In genomic region chr5:86961587-86962358, GRCm38 (mm10) we compare ENCODE assay signal across 33 mouse cellular contexts. TPM values are rescaled to one million over a fixed set of nuclear protein-coding genes. Genes with fewer than 3 reads are reported as not detected.
DNase-seq lines count a peak whose midpoint lies in the region; ATAC-seq and TF ChIP-seq lines count a peak whose summit lies in the region.
"Had no signal": no experiment of that assay in that cellular context is flagged by ENCODE, and none has a peak within 500 bp of the region (broad histone marks: within the 10 kb centered on the region; RNA-seq: fewer than 3 reads in every experiment).

No protein-coding gene starts in this region.

- no peaks in the 10 kb centered on the region for H3K4me1 ChIP-seq in kidney, embryonic 16.5 days (ENCODE audit: insufficient read depth, low read length)
- peaks cover 9% of the 10 kb centered on the region for H3K4me1 ChIP-seq in small intestine, adult 2 months (ENCODE audit: control insufficient read depth, insufficient read depth, insufficient read length, low read length)
- no peaks in the 10 kb centered on the region for H3K4me1 ChIP-seq in hindbrain, embryonic 14.5 days (replicated peaks; ENCODE audit: control insufficient read depth, insufficient read depth, low read length)
- H3K4me1 ChIP-seq: embryonic facial prominence, embryonic 13.5 days; heart, embryonic 10.5 days; limb, embryonic 12.5 days; liver, embryonic 13.5 days; midbrain, embryonic 12.5 days; neural tube, embryonic 15.5 days had no signal

- H3K36me3 ChIP-seq in kidney, embryonic 16.5 days (ENCODE audit: insufficient read depth, low read length), result no peaks in the 10 kb centered on the region
- no peaks in the 10 kb centered on the region for H3K36me3 ChIP-seq in small intestine, adult 2 months (ENCODE audit: control insufficient read depth, insufficient read depth, low read length)
- H3K36me3 ChIP-seq in hindbrain, embryonic 14.5 days (replicated peaks; ENCODE audit: control insufficient read depth, insufficient read depth), result no peaks in the 10 kb centered on the region
- H3K36me3 ChIP-seq: embryonic facial prominence, embryonic 13.5 days; heart, embryonic 10.5 days; limb, embryonic 12.5 days; liver, embryonic 13.5 days; midbrain, embryonic 12.5 days; neural tube, embryonic 15.5 days had no signal

- DNase-seq in adrenal gland, postnatal 10 days, result peak; percentile 25
- no peak for DNase-seq in adrenal gland, adult 18-20 months (ENCODE audit: low spot score in 2 of 2)
- DNase-seq in kidney, postnatal 25 days, result no peak
- DNase-seq in fat pad, adult 2 months (ENCODE audit: extremely low read depth, low read depth, low spot score), result peak; percentile 52
- DNase-seq in hindbrain, embryonic 14.5 days (ENCODE audit: low spot score), result no peak
- DNase-seq in left cerebral cortex, adult 11 months (ENCODE audit: low spot score), result no peak
- DNase-seq: cerebellum, adult 2 months; cerebellum, postnatal 25 days; embryo, embryonic 11 days; gastrocnemius, adult 2 months; layer of hippocampus, postnatal 36 days; liver, embryonic 13.5 days; lung, adult 2 months; thymus, postnatal 14 days had no signal

- WGBS in kidney, embryonic 16.5 days, result 65% methylated on average over 3 of the region's 3 CpGs
- WGBS in small intestine, adult 2 months, result 11% methylated on average over 3 of the region's 3 CpGs
- WGBS in hindbrain, embryonic 14.5 days, result 93% methylated on average over 3 of the region's 3 CpGs

- no peak for TF ChIP-seq CTCF in small intestine, adult 2 months (IDR thresholded peaks at IDR 0.05; ENCODE audit: extremely low read depth, insufficient read length, insufficient replicate concordance, low read depth, low read length)

- TF ChIP-seq POLR2A in small intestine, adult 2 months (IDR thresholded peaks at IDR 0.05; ENCODE audit: low read depth, low read length), result no peak

- H3K9ac ChIP-seq in kidney, embryonic 16.5 days (replicated peaks; ENCODE audit: low read length), result no peak overlapping the region
- H3K9ac ChIP-seq in hindbrain, embryonic 14.5 days, result no peak overlapping the region
- H3K9ac ChIP-seq: embryonic facial prominence, embryonic 13.5 days; limb, embryonic 12.5 days; liver, embryonic 13.5 days; midbrain, embryonic 12.5 days; neural tube, embryonic 15.5 days had no signal

- H3K27me3 ChIP-seq in kidney, embryonic 16.5 days (ENCODE audit: insufficient read depth, low read length), result no peaks in the 10 kb centered on the region
- no peaks in the 10 kb centered on the region for H3K27me3 ChIP-seq in small intestine, adult 2 months (ENCODE audit: control insufficient read depth, insufficient read depth, low read length)
- no peaks in the 10 kb centered on the region for H3K27me3 ChIP-seq in hindbrain, embryonic 14.5 days (ENCODE audit: control insufficient read depth, insufficient read depth, low read length)
- H3K27me3 ChIP-seq: embryonic facial prominence, embryonic 13.5 days; limb, embryonic 12.5 days; liver, embryonic 13.5 days; midbrain, embryonic 12.5 days; neural tube, embryonic 15.5 days had no signal

- no peaks in the 10 kb centered on the region for H3K9me3 ChIP-seq in kidney, embryonic 16.5 days (ENCODE audit: low read length)
- no peaks in the 10 kb centered on the region for H3K9me3 ChIP-seq in hindbrain, embryonic 14.5 days (ENCODE audit: control insufficient read depth, low read length)
- H3K9me3 ChIP-seq: embryonic facial prominence, embryonic 13.5 days; heart, embryonic 10.5 days; limb, embryonic 12.5 days; liver, embryonic 13.5 days; midbrain, embryonic 12.5 days; neural tube, embryonic 15.5 days had no signal

- ATAC-seq in kidney, embryonic 16.5 days (ENCODE audit: low FRiP score, low TSS enrichment), result peak; percentile 51; the same call in 1 of the 2 replicates
- ATAC-seq in hindbrain, embryonic 14.5 days (ENCODE audit: low FRiP score), result no peak; the same call in 1 of the 2 replicates
- ATAC-seq: forebrain, embryonic 14.5 days; hindbrain, postnatal 0 days had no signal

- no peak overlapping the region for H3K4me3 ChIP-seq in kidney, embryonic 16.5 days (ENCODE audit: low read length)
- H3K4me3 ChIP-seq in small intestine, adult 2 months (ENCODE audit: low read depth, low read length), result no peak overlapping the region
- H3K4me3 ChIP-seq in hindbrain, embryonic 14.5 days (replicated peaks; ENCODE audit: low read length), result no peak overlapping the region
- H3K4me3 ChIP-seq: embryonic facial prominence, embryonic 13.5 days; erythroblast, embryonic 14.5 days; gastrocnemius, adult 2 months; heart, embryonic 10.5 days; limb, embryonic 12.5 days; liver, embryonic 13.5 days; midbrain, embryonic 12.5 days; neural tube, embryonic 15.5 days had no signal

- H3K27ac ChIP-seq in kidney, embryonic 16.5 days (ENCODE audit: low read length), result no peak overlapping the region
- peak overlapping the region; percentile 39; the same call in 1 of the 2 replicates for H3K27ac ChIP-seq in small intestine, adult 2 months (ENCODE audit: insufficient read depth, low read depth, low read length)
- no peak overlapping the region for H3K27ac ChIP-seq in hindbrain, embryonic 14.5 days
- H3K27ac ChIP-seq: embryonic facial prominence, embryonic 13.5 days; gastrocnemius, adult 2 months; heart, embryonic 10.5 days; hindbrain, postnatal 0 days; limb, embryonic 12.5 days; liver, embryonic 13.5 days; midbrain, embryonic 12.5 days; neural tube, embryonic 15.5 days had no signal

- H3K4me2 ChIP-seq in kidney, embryonic 16.5 days (replicated peaks; ENCODE audit: low read depth, low read length), result no peak overlapping the region
- no peak overlapping the region for H3K4me2 ChIP-seq in hindbrain, embryonic 14.5 days (replicated peaks)
- H3K4me2 ChIP-seq: embryonic facial prominence, embryonic 13.5 days; limb, embryonic 12.5 days; liver, embryonic 13.5 days; midbrain, embryonic 12.5 days; neural tube, embryonic 15.5 days had no signal

RNA-seq across cellular contexts. Expression of gene Ugt2b1, which starts 35.4 kb away (rescaled TPM):
- total RNA-seq in adrenal gland, postnatal 10 days (2021), result 10 to 100 TPM in 1 of 2 experiments, 1 to 10 TPM in 1; 8.2 to 18.2 TPM
- total RNA-seq in adrenal gland, adult 18-20 months (2021), result not detected
- polyA plus RNA-seq in kidney, embryonic 16.5 days (2015; fragmentation: Nextera tagmentation; extraction: Ambion mirVana), result not detected in 2 replicates
- polyA plus RNA-seq in small intestine, adult 2 months (2012; rRNA removed), result not detected in 2 replicates
- not detected in 2 replicates for polyA plus RNA-seq in hindbrain, embryonic 14.5 days (2014; fragmentation: Nextera tagmentation; extraction: Ambion mirVana)
- total RNA-seq: ES-E14; gastrocnemius, adult 2 months; hematopoietic stem cell, adult 5-6 weeks; hindbrain, postnatal 0 days; layer of hippocampus, adult 8-10 months; layer of hippocampus, postnatal 36 days; left cerebral cortex, postnatal 14 days; megakaryocyte, adult 5-6 weeks had no signal
- polyA plus RNA-seq: cerebellum, adult 2 months; embryonic facial prominence, embryonic 13.5 days; erythroblast, embryonic 14.5 days; forebrain, embryonic 14.5 days; frontal cortex, adult 2 months; heart, embryonic 10.5 days; heart, embryonic 16.5 days; hindbrain, postnatal 0 days; kidney, embryonic 14.5 days; limb, embryonic 12.5 days; midbrain, embryonic 12.5 days; neural tube, embryonic 15.5 days; testis, adult 2 months had no signal

RNA-seq across cellular contexts. Expression of gene Ugt2b35, which starts 38.9 kb away (rescaled TPM):
- 1 to 10 TPM; 3.9 to 7.4 TPM for total RNA-seq in adrenal gland, postnatal 10 days (2021)
- total RNA-seq in adrenal gland, adult 18-20 months (2021), result under 1 TPM in 1 of 2 experiments, not detected in 1; 0.10 TPM
- polyA plus RNA-seq in kidney, embryonic 16.5 days (2015; fragmentation: Nextera tagmentation; extraction: Ambion mirVana), result not detected in 2 replicates
- polyA plus RNA-seq in small intestine, adult 2 months (2012; rRNA removed), result 0.47 and 1.4 TPM in 2 replicates
- not detected in 2 replicates for polyA plus RNA-seq in hindbrain, embryonic 14.5 days (2014; fragmentation: Nextera tagmentation; extraction: Ambion mirVana)
- total RNA-seq: gastrocnemius, adult 2 months; hematopoietic stem cell, adult 5-6 weeks; hindbrain, postnatal 0 days; layer of hippocampus, adult 8-10 months; layer of hippocampus, postnatal 36 days; left cerebral cortex, postnatal 14 days; megakaryocyte, adult 5-6 weeks had no signal
- polyA plus RNA-seq: cerebellum, adult 2 months; embryonic facial prominence, embryonic 13.5 days; erythroblast, embryonic 14.5 days; forebrain, embryonic 14.5 days; frontal cortex, adult 2 months; heart, embryonic 10.5 days; heart, embryonic 16.5 days; hindbrain, postnatal 0 days; kidney, embryonic 14.5 days; limb, embryonic 12.5 days; lung, adult 2 months; midbrain, embryonic 12.5 days; neural tube, embryonic 15.5 days; testis, adult 2 months had no signal

RNA-seq across cellular contexts. Expression of gene Ugt2b34, which starts 55.0 kb away (rescaled TPM):
- total RNA-seq in adrenal gland, postnatal 10 days (2021), result 10 to 100 TPM; 12.1 to 24.2 TPM
- total RNA-seq in adrenal gland, adult 18-20 months (2021), result under 1 TPM in 1 of 2 experiments, not detected in 1; 0.23 TPM
- polyA plus RNA-seq in kidney, embryonic 16.5 days (2015; fragmentation: Nextera tagmentation; extraction: Ambion mirVana), result 12.9 and 16.7 TPM in 2 replicates
- 27.4 and 36.8 TPM in 2 replicates for polyA plus RNA-seq in small intestine, adult 2 months (2012; rRNA removed)
- not detected in 2 replicates for polyA plus RNA-seq in hindbrain, embryonic 14.5 days (2014; fragmentation: Nextera tagmentation; extraction: Ambion mirVana)
- total RNA-seq: gastrocnemius, adult 2 months; hematopoietic stem cell, adult 5-6 weeks; hindbrain, postnatal 0 days; layer of hippocampus, adult 8-10 months; layer of hippocampus, postnatal 36 days; left cerebral cortex, postnatal 14 days; megakaryocyte, adult 5-6 weeks had no signal
- polyA plus RNA-seq: cerebellum, adult 2 months; erythroblast, embryonic 14.5 days; forebrain, embryonic 14.5 days; frontal cortex, adult 2 months; hindbrain, postnatal 0 days; limb, embryonic 12.5 days; midbrain, embryonic 12.5 days had no signal

Comparison
In these comparisons a context has a peak if more than half of its experiments do, and no peak if none do; other contexts are left out.
1. DNase-seq: peak in adrenal gland, postnatal 10 days (single experiment) and fat pad, adult 2 months (single experiment); none in adrenal gland, adult 18-20 months (0 of 2), kidney, postnatal 25 days (0 of 2), hindbrain, embryonic 14.5 days (single experiment) and left cerebral cortex, adult 11 months (single experiment).
2. RNA of gene Ugt2b34, which starts 55.0 kb away (polyA plus RNA-seq): 27.4 to 36.8 TPM in small intestine, adult 2 months and 12.9 to 16.7 TPM in kidney, embryonic 16.5 days; not detected in hindbrain, embryonic 14.5 days; every median in the first group is over 10 times any median in the second.